Comparison of ENCODE assay signal across 18 mouse cellular contexts in genomic region chr10:80069251-80069650, GRCm38 (mm10). TPM values are rescaled to one million over a fixed set of nuclear protein-coding genes. Genes with fewer than 3 reads are reported as not detected.
DNase-seq lines count a peak whose midpoint lies in the region; ATAC-seq lines count a peak whose summit lies in the region.
"Had no signal": no experiment of that assay in that cellular context is flagged by ENCODE, and none has a peak within 500 bp of the region (broad histone marks: within the 10 kb centered on the region; RNA-seq: fewer than 3 reads in every experiment).

No protein-coding gene starts in this region.

- H3K4me1 ChIP-seq in heart, embryonic 10.5 days, result peaks cover 48% of the 10 kb centered on the region
- peaks cover 97% of the 10 kb centered on the region for H3K4me1 ChIP-seq in megakaryocyte, embryonic 14.5 days

- no peak overlapping the region for H3K4me3 ChIP-seq in heart, embryonic 10.5 days
- peak overlapping the region; percentile 88 for H3K4me3 ChIP-seq in megakaryocyte, embryonic 14.5 days (replicated peaks)
- H3K4me3 ChIP-seq: hindbrain, embryonic 12.5 days had no signal

- ATAC-seq in megakaryocyte, adult 5-6 weeks (ENCODE audit: poor library complexity, severe bottlenecking), result no peak
- ATAC-seq: activated CD4-positive, CD25-positive, alpha-beta regulatory T cell, adult 4 months; forebrain, embryonic 14.5 days; hindbrain, embryonic 16.5 days; Patski had no signal

- H3K27me3 ChIP-seq in heart, embryonic 10.5 days (ENCODE audit: insufficient read depth, poor library complexity, severe bottlenecking), result no peaks in the 10 kb centered on the region
- no peaks in the 10 kb centered on the region for H3K27me3 ChIP-seq in megakaryocyte, embryonic 14.5 days (replicated peaks)
- H3K27me3 ChIP-seq: CH12.LX; hindbrain, embryonic 12.5 days; Patski had no signal

- H3K36me3 ChIP-seq in heart, embryonic 10.5 days, result peaks cover 42% of the 10 kb centered on the region
- H3K36me3 ChIP-seq in megakaryocyte, embryonic 14.5 days (replicated peaks; ENCODE audit: low read length), result peaks cover 95% of the 10 kb centered on the region

- no peak for DNase-seq in heart, embryonic 10.5 days (ENCODE audit: low spot score)
- DNase-seq in heart, adult 8-10 months (ENCODE audit: low spot score), result no peak
- DNase-seq in kidney, adult 9 months, result peak; percentile 36
- DNase-seq in kidney, adult 8-10 months, result no peak
- DNase-seq: cerebellum, adult 11-12 months; cerebellum, adult 9-10 months; heart, adult 18-20 months; heart, postnatal 10 days; heart, postnatal 4 days had no signal

- WGBS in heart, embryonic 10.5 days, result 91% methylated on average over 6 of the region's 7 CpGs

- H3K27ac ChIP-seq in heart, embryonic 10.5 days, result 0 out of 2 replicates have a peak overlapping the region, but pooled peaks have one; percentile 85
- H3K27ac ChIP-seq: hindbrain, embryonic 12.5 days had no signal

- no peaks in the 10 kb centered on the region for H3K9me3 ChIP-seq in heart, embryonic 10.5 days
- no peaks in the 10 kb centered on the region for H3K9me3 ChIP-seq in megakaryocyte, embryonic 14.5 days
- H3K9me3 ChIP-seq: embryonic facial prominence, embryonic 10.5 days; hindbrain, embryonic 12.5 days had no signal

RNA-seq across cellular contexts. Expression of gene Gpx4, which starts 22.3 kb away (rescaled TPM):
- polyA plus RNA-seq in heart, embryonic 10.5 days (2016; fragmentation: Nextera tagmentation; extraction: Ambion mirVana), result 767 and 797 TPM in 2 replicates
- total RNA-seq in heart, adult 8-10 months (2022), result 1,000 to 10,000 TPM; 1,048 to 1,125 (median 1,067) TPM
- polyA plus RNA-seq in megakaryocyte, embryonic 14.5 days (2012; ENCODE audit: insufficient read depth, low replicate concordance), result 3,942 and 9,172 TPM in 2 replicates
- 259 and 303 TPM in 2 replicates for total RNA-seq in megakaryocyte, adult 5-6 weeks (2015)
- 375 and 378 TPM in 2 replicates for total RNA-seq in megakaryocyte, adult 5-6 weeks (2017)

RNA-seq across cellular contexts. Expression of gene Polr2e, which starts 29.7 kb away (rescaled TPM):
- polyA plus RNA-seq in heart, embryonic 10.5 days (2016; fragmentation: Nextera tagmentation; extraction: Ambion mirVana), result 181 and 233 TPM in 2 replicates
- total RNA-seq in heart, adult 8-10 months (2022), result 100 to 1,000 TPM in 2 of 4 experiments, 10 to 100 TPM in 2; 91.7 to 106 (median 100) TPM
- 147 and 260 TPM in 2 replicates for polyA plus RNA-seq in megakaryocyte, embryonic 14.5 days (2012; ENCODE audit: insufficient read depth, low replicate concordance)
- 70.2 and 70.7 TPM in 2 replicates for total RNA-seq in megakaryocyte, adult 5-6 weeks (2015)
- 58.4 and 69.2 TPM in 2 replicates for total RNA-seq in megakaryocyte, adult 5-6 weeks (2017)

RNA-seq across cellular contexts. Expression of gene Sbno2, which starts 36.1 kb away (rescaled TPM):
- 14.8 and 15.6 TPM in 2 replicates for polyA plus RNA-seq in heart, embryonic 10.5 days (2016; fragmentation: Nextera tagmentation; extraction: Ambion mirVana)
- total RNA-seq in heart, adult 8-10 months (2022), result 10 to 100 TPM in 3 of 4 experiments, 1 to 10 TPM in 1; 9.5 to 12.0 (median 11.1) TPM
- 151 and 347 TPM in 2 replicates for polyA plus RNA-seq in megakaryocyte, embryonic 14.5 days (2012; ENCODE audit: insufficient read depth, low replicate concordance)
- total RNA-seq in megakaryocyte, adult 5-6 weeks (2015), result 32.4 and 33.0 TPM in 2 replicates
- total RNA-seq in megakaryocyte, adult 5-6 weeks (2017), result 41.9 and 46.7 TPM in 2 replicates

RNA-seq across cellular contexts. Expression of gene Stk11, which starts 46.4 kb away (rescaled TPM):
- polyA plus RNA-seq in heart, embryonic 10.5 days (2016; fragmentation: Nextera tagmentation; extraction: Ambion mirVana), result 12.4 and 17.8 TPM in 2 replicates
- total RNA-seq in heart, adult 8-10 months (2022), result 100 to 1,000 TPM; 148 to 176 (median 153) TPM
- 153 and 200 TPM in 2 replicates for polyA plus RNA-seq in megakaryocyte, embryonic 14.5 days (2012; ENCODE audit: insufficient read depth, low replicate concordance)
- total RNA-seq in megakaryocyte, adult 5-6 weeks (2015), result 58.0 and 60.7 TPM in 2 replicates
- total RNA-seq in megakaryocyte, adult 5-6 weeks (2017), result 142 and 146 TPM in 2 replicates

RNA-seq across cellular contexts. Expression of gene Arhgap45, which starts 52.8 kb away (rescaled TPM):
- polyA plus RNA-seq in heart, embryonic 10.5 days (2016; fragmentation: Nextera tagmentation; extraction: Ambion mirVana), result 12.0 and 16.7 TPM in 2 replicates
- total RNA-seq in heart, adult 8-10 months (2022), result 1 to 10 TPM; 2.9 to 5.1 (median 3.4) TPM
- 375 and 477 TPM in 2 replicates for polyA plus RNA-seq in megakaryocyte, embryonic 14.5 days (2012; ENCODE audit: insufficient read depth, low replicate concordance)
- 135 and 140 TPM in 2 replicates for total RNA-seq in megakaryocyte, adult 5-6 weeks (2015)
- total RNA-seq in megakaryocyte, adult 5-6 weeks (2017), result 235 and 237 TPM in 2 replicates
